ENCODE assay signal across 8 mouse cellular contexts in the genomic region with DNA sequence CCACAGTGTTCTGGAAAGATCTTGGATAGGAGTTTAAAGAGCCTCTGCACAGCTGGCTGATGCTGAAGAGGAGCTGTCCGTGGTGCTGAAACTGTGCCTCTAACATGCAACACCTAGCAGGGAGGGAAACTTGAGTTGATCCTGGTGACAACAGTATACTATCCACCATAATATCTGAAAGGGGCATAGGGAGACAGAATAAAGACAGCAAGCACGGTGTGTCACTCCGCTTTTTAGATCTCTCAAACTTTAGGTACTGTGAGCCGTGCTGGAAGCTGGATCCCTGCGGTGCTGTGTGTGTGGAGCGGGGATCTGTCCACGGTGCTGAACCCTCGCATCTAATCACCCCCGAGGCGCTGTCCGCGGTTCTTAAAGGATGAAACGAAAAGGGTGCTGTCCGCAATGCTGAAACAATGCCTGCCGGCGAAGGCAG. TPM values are rescaled to one million over a fixed set of nuclear protein-coding genes. Genes with fewer than 3 reads are reported as not detected.
DNase-seq lines count a peak whose midpoint lies in the region; ATAC-seq lines count a peak whose summit lies in the region.

No protein-coding gene starts in this region.

- DNase-seq in ES-CJ7 (ENCODE audit: low read depth, low spot score), result peak; percentile 88
- peak; percentile 62 for DNase-seq in adrenal gland, adult 8-10 months
- DNase-seq in layer of hippocampus, adult 9-11 months, result peak; percentile 26
- DNase-seq in spleen, adult 18-20 months, result peak; percentile 10 to 51

- peaks cover 46% of the 10 kb centered on the region for H3K27me3 ChIP-seq in forebrain, embryonic 15.5 days

- no peak overlapping the region for H3K27ac ChIP-seq in forebrain, embryonic 15.5 days (replicated peaks)

- H3K4me2 ChIP-seq in forebrain, embryonic 15.5 days (replicated peaks), result peak overlapping the region; percentile 80

- H3K4me1 ChIP-seq in forebrain, embryonic 15.5 days, result peaks cover 22% of the 10 kb centered on the region

- no peaks in the 10 kb centered on the region for H3K9me3 ChIP-seq in forebrain, embryonic 15.5 days

- WGBS in forebrain, embryonic 15.5 days, result under 1% methylated on average over 16 of the region's 16 CpGs

- ATAC-seq in forebrain, embryonic 15.5 days (replicated peaks), result no peak
- peak; percentile 75 to 88 for ATAC-seq in hematopoietic stem cell, adult 5-6 weeks (replicated peaks in 1 of 2; ENCODE audit: insufficient read depth in 1 of 2, low FRiP score in 2 of 2, low TSS enrichment in 1 of 2, low read depth in 1 of 2, poor library complexity in 2 of 2, severe bottlenecking in 2 of 2)
- ATAC-seq in megakaryocyte-erythroid progenitor cell, adult 5-6 weeks (replicated peaks; ENCODE audit: low FRiP score, low TSS enrichment, poor library complexity, severe bottlenecking), result peak; percentile 92
- ATAC-seq in activated CD4-positive, CD25-positive, alpha-beta regulatory T cell, adult 4 months, result no peak

- no peaks in the 10 kb centered on the region for H3K36me3 ChIP-seq in forebrain, embryonic 15.5 days

- 0 out of 2 replicates have a peak overlapping the region, but pooled peaks have one; percentile 2 for H3K9ac ChIP-seq in forebrain, embryonic 15.5 days (replicated peaks)

- H3K4me3 ChIP-seq in forebrain, embryonic 15.5 days, result peak overlapping the region; percentile 21

RNA-seq across cellular contexts. Expression of a gene that starts 1.2 kb away (rescaled TPM):
- total RNA-seq in adrenal gland, adult 8-10 months (2022), result 1 to 10 TPM; 1.5 to 4.5 (median 2.4) TPM
- 7.7 and 8.4 TPM in 2 replicates for polyA plus RNA-seq in forebrain, embryonic 15.5 days (2015; fragmentation: Nextera tagmentation; extraction: Ambion mirVana)
- total RNA-seq in hematopoietic stem cell, adult 5-6 weeks (2017), result not detected in 2 replicates
- total RNA-seq in megakaryocyte-erythroid progenitor cell, adult 5-6 weeks (2014; fragmentation: Nextera tagmentation), result not detected in 2 replicates
- not detected in 2 replicates for total RNA-seq in megakaryocyte-erythroid progenitor cell, adult 5-6 weeks (2017)
- polyA plus RNA-seq in activated CD4-positive, CD25-positive, alpha-beta regulatory T cell, adult 4 months (2017; shearing (Covaris generic)), result not detected

Comparison
In these comparisons a context has a peak if more than half of its experiments do, and no peak if none do; other contexts are left out.
1. DNase-seq: peak in every context shown above with its lines; median percentile 88 in ES-CJ7; 62 in adrenal gland, adult 8-10 months; 30 in spleen, adult 18-20 months; 26 in layer of hippocampus, adult 9-11 months.
2. ATAC-seq: peak in hematopoietic stem cell, adult 5-6 weeks (2 of 2) and megakaryocyte-erythroid progenitor cell, adult 5-6 weeks (single experiment); none in forebrain, embryonic 15.5 days (single experiment) and activated CD4-positive, CD25-positive, alpha-beta regulatory T cell, adult 4 months (single experiment).